Mouse (Mus musculus) embryo, embryonic 11.5 days (tissue): Measurements from ENCODE around the gene Ppig.
"Not testable (repeated sequence)": the region's sequence is repeated elsewhere in the genome, so short reads cannot be mapped to it uniquely, and the experiment has no call there.

ENCODE experiments used
- DNase-seq: peaks from one replicate; pipeline ENCODE4 v3.0.0-alpha.2; 2012; ENCODE audit warnings: low read depth, low spot score

Ppig gene

GRCm38 (mm10) chr2:69722273-69722649, at the start of gene Ppig:
Gene Ppig (plus strand): TSS chr2:69722545.
- DNase-seq = no peak

DNA sequence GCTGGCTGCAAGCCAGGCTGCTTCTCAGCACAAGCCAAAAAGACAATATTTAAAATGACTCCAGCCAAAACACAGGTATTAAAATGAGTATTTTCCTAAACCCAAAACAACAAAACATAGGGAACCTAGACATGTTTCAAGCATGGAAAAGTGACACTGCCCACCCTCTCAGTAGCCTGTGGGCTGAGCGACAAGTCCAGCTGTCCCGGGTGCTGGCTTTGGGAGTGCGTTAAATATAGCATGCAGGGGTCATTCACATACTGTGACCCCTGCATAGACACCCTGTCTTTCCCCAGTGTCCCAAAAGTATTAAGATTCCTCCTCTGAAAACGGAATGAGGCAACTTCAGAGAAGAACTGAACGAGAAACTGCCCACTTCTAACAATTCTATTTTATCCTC, 48.6 kb upstream of the Ppig start:
- DNase-seq = no peak

GRCm38 (mm10) chr2:69675266-69675665, 47.1 kb upstream of the Ppig start:
- no peak for DNase-seq

DNA sequence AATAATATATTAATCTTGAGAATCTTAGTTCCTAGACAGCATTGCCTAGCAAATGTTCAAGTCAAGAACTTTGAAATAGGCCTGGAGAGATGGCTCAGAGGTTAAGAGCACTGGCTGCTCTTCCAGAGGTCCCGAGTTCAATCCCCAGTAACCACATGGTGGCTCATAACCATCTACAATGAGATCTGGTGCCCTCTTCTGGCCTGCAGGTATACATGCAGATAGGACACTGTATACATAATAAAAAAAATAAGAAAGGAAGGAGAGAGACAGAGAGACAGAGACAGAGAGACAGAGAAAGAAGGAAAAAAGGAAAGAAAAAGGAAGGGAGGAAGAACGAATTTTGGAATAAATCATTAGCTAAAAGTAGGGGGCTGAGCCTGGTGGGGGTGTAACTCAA, 45.6 kb upstream of the Ppig start:
- DNase-seq = no peak

DNA sequence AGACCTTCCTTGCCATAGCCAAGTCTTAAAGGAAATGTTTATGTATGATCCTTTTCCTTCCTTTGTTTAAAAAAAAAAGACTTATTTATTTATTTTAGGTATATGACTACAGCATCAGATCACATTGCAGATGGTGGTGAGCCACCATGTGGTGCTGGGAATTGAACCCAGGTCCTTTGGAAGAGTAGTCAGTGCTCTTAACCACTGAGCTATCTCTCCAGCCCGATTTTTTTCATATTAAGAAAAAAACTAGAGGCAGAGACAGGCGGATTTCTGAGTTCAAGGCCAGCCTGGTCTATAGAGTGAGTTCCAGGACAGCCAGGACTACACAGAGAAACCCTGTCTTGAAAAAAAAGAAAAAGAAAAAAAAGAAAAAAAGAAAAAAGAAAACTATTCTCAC, 45.1 kb upstream of the Ppig start:
- DNase-seq = not testable (repeated sequence)

DNA sequence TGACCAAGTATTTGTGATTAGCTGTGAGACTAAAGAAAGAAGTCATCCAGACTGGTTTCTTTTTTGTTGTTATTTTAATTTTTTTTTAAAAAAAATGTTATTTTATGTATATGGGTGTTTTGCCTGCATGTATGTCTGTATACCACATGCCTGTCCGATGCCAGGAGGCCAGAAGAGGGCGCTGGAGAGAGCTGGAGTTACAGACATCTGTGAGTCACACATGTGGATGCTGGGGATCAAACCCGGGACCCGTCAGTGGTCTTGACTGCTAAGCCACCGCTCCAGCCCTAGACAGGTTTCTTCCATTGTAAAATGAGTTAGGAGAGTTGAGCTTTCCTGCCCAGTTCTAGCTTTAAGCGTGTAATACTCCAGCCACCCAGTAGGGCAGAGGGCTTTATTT, 42.4 kb upstream of the Ppig start:
- DNase-seq = no peak

DNA sequence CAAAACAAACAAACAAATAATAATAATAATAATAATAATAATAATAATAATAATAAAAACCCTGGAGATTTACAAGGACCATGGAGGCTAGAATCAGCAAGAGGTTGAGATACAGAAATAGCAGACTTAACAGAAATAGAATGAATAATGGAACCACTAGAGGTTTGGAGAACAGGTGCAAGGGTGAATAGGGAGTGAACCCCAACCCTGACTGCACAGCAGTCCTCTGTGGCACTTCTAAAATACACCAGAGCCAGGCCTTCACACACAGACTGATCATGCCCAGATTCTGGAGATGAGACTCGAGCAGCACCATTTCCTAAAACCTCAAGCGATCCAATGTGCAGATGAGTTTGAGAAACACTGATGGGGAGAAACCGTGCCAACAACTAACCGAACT, 40.4 kb upstream of the Ppig start:
- DNase-seq = no peak

DNA sequence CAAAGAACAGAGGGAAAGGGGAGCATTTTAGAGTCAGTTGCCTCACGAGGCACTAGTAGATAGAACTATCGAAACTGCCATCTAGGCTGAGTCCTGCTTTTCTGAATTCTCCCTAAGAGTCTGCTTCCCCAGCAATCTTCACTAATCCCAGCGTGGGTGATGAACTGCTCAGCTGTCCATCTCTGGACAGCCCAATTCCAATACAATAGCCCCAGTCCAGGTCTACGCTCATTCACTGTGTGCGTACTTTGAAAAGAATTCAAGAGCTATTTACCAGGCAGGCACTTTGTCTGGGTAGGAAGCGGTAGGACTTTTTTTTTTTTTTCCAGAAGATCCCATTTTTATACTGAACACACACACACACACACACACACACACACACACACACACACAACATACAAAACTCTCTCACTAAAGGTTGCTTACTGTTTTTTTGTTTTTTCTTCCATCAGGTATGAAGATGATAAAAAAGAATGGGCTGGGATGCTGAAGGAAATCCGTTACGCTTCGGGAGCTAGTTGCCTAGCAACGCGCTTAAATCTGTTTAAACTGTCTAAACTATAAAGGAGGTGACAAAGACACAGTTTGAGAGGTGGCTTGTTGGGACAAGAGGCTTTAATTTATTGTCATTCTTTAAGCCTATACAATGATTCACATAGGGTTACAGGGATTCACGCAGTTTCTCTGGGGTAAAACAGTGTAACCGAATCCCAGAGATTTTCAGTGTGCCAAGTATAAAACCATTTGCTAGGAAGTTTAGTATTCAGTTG, 39.1 kb upstream of the Ppig start:
- DNase-seq = peak; percentile 7

GRCm38 (mm10) chr2:69684488-69684887, 37.9 kb upstream of the Ppig start:
- no peak for DNase-seq

DNA sequence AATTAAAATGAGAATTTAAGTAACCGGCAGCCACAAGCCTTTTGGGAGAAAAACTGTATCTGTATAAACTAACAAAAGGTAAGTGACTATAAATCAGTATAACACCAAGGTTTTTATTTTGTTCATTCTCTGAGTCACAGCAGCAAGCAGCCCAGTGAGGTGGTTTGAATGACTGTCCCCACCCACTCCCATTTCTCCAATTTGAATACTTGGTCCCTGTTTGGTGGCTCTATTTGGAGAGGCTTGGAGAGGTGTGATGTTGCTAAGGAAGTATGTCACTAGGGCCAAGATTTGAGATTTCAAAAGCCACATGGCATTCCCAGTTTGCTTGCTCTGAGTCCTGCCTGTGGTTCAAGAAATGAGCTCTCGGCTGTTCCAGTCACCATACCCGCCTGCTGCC, 32.1 kb upstream of the Ppig start:
- DNase-seq = no peak

GRCm38 (mm10) chr2:69690843-69691242, 31.5 kb upstream of the Ppig start:
- DNase-seq = no peak

DNA sequence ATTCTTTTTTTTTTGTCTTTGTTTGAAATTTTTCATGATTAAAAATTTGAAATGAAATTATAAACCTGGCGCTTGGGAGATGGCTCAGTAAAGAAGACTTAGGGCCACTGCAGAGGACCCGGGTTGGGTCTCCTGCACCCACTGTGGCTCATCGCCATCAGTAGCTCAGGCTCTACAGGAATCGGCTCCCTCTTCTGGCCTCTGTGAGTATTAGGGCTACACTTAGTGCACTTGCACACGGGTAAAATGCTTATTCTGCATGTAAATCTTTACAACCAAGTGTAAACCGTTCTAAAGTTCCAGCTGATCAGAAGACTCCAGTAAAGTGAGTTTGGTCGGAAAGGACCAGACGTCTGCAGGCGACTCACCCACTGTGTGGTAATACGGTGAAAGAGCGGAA, 28.8 kb upstream of the Ppig start:
- DNase-seq = no peak

GRCm38 (mm10) chr2:69700446-69700845, 21.9 kb upstream of the Ppig start:
- DNase-seq = no peak

DNA sequence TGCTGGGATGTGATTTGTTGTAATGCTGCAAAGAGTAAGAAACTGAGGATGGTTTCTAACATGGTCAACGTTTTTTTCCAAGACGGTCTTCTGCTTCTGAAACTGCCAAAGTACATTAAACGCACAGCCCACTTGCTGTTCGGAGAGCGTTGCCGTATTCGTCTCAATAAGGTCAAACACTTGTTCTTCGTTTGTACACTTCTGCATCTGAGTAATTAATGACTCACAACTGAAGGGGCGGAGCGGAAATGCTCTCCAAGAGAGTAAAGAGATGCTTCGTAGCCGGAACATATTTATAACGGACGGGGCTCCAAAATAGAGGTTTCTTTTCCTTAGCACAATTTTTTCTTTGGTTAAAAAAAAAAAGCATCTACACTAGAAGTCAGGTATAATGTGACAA, 10.2 kb upstream of the Ppig start:
- DNase-seq = no peak

DNA sequence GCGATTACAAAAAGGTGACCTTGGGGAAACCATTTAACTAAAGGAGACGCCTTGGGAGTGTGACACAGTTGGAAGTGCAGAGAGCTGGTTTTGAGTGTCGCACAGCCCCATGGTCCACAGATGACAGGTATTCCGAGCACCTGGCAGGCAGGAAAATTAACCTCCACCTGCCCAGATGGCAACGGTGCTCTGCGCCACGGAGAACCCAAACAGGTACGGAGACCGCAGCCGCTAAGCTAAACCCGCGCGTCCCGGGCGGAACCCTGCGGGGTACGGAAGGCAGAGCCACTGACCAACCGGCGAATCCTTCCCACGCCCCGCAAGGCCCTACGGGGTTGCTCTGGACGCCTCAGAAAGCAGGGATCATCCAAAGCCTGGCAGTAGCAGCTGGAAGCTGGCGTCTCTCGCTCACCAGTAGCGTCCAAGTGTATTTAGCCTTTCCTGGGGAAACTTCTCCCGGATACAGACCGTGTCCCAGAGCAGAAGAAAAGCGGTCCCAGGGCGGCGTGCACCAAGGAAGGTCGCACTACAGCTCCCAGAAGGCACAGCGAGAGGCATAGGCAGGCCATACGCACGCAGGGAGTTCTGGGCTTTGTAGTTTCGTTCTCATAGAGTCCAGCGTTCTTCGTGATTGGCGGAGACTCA, 9.2 kb upstream of the Ppig start, which contains the start of gene Fastkd1:
Fastkd1 (minus strand) TSS at position 536 of the 645 bp plus-strand sequence.
- DNase-seq = peak; percentile 77

DNA sequence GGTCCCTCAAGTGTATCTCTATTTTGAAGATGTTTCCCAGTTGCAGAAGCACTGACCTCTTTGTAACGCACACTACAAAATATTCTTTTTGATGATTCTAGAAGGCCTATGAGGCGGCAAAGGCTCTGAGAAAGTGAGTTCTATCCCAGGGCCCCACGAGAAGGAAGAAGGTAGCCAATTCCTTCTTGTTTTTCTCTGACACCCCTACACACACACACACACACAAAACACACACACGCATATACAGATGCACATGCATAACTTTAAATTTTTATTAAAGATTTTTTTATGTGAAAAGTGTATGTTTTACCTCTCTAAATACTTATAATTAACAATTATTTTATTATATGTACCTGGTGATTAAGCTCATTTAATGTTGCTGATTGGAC, 8.7 kb upstream of the Ppig start:
- no peak for DNase-seq

- DNase-seq = no peak
Measured at GRCm38 (mm10) chr2:69714126-69714525, 8.2 kb upstream of the Ppig start.

DNA sequence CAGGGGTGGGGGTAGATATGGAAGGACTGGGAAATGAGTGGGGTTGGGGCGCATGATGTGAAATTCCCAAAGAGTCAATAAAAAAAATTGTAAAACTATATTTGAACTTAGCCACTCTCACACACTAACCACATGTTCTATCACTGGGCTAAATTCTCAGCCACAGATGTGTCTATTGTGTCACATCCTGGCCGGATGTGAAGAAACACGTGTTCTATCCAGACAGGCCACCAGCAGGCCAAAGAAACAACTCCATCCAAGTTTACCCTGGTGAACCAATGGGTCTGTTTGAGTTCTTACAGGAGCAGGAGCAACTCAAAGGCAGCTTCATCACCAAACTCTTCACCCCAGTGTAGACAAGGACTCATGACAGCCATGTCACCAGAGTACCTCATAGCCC, 5.9 kb upstream of the Ppig start:
- DNase-seq = no peak

GRCm38 (mm10) chr2:69719121-69719520, 3.2 kb upstream of the Ppig start:
- DNase-seq = no peak

- peak; percentile 90 for DNase-seq
Measured at GRCm38 (mm10) chr2:69722650-69723518, 539 bp downstream of the Ppig start.

GRCm38 (mm10) chr2:69723519-69723825, 1.1 kb downstream of the Ppig start:
- DNase-seq = no peak

DNA sequence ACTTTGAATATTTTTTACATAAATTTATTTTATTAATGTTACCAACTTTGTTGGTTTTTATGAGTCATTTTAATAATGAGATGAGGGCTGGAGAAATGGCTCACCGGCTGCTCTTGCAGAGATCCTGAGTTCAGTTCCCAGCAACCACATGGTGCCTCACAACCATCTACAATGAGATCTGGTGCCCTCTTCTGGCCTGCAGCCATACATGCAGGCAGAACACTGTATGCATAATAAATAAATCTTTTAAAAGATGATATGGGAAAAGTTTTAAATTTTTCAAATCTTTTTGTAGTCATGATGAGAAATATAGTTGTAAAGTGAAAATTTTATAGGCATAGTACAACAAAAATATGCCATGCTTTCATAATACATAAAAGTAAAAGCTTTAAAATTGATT, 22.7 kb downstream of the Ppig start:
- no peak for DNase-seq

DNA sequence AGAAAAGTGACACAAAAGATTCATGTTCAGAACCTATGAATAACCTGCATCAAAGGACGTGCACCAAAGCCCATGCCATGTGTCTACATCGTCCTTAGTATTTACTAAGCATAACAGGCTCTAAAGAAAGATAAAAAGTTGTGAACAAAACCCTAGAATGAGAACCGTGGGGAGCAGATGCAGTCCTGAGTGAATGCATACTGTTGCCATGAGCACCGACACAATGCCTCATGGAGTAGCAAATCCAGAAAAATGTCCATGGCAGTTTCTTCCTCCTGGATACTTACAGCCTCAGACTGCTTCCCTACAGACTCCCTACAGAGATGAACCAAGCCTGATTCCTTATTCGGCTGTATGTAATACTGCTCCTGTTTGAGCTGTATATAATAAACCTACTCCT, 38.6 kb downstream of the Ppig start:
- no peak for DNase-seq
